Mouse (Mus musculus): ENCODE measurements around the gene Atg13.

- no peak for TF ChIP-seq POLR2A (IDR thresholded peaks at IDR 0.05; ENCODE audit: borderline replicate concordance, low read depth, low read length)
- no peak for TF ChIP-seq CTCF (IDR thresholded peaks at IDR 0.05; ENCODE audit: low read depth, low read length)
Observed at GRCm38 (mm10) chr2:91714921-91715320, 4.5 kb upstream of the Atg13 start.
